Mouse (Mus musculus) ES-E14 (cell line): ENCODE measurements around the gene Nav2.

Experiments used
- CHD2 ChIP-seq: IDR thresholded peaks from 2 replicates; pipeline ENCODE4 v1.6.1; 2014; ENCODE audit warnings: mild to moderate bottlenecking, low read depth, low read length, inconsistent platforms
- HCFC1 ChIP-seq: IDR thresholded peaks from 2 replicates; pipeline ENCODE4 v1.6.1; 2012; ENCODE audit warnings: low read length, inconsistent platforms, borderline replicate concordance; ENCODE audit not compliant: insufficient read depth
- MAFK ChIP-seq: IDR thresholded peaks from 2 replicates; pipeline ENCODE4 v1.6.1; 2014; ENCODE audit warnings: mild to moderate bottlenecking, low read depth, low read length, inconsistent platforms; ENCODE audit not compliant: insufficient read depth
- ZC3H11A ChIP-seq: IDR thresholded peaks from 2 replicates; pipeline ENCODE4 v1.6.1; 2012; ENCODE audit warnings: low read depth, mild to moderate bottlenecking, inconsistent platforms, low read length, borderline replicate concordance
- ZNF384 ChIP-seq: IDR thresholded peaks from 2 replicates; pipeline ENCODE4 v1.6.1; 2012; ENCODE audit warnings: low read depth, low read length, inconsistent platforms

DNA sequence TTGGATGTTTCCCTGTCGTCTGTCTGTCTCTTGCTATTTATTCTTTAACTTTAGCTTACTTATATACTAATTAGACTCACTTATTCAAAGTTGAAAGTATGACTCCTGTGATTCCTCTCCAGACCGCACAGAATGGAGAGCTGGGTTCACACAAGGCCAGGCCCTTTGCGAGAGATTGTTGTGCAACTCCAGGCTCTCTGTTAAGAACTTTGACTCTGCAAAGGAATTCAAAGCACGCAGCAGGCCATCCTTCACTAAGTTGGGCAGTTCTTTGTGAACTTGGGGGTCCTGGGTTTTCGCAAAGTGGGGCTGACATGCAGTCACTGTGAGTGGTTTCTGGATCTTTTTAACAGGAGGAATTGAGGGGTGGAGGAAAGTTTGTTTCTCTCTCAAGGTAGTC is 95.9 kb downstream of the Nav2 start:
- no peak for TF ChIP-seq HCFC1
- TF ChIP-seq ZNF384 = no peak
- no peak for TF ChIP-seq MAFK
- no peak for TF ChIP-seq CHD2
- TF ChIP-seq ZC3H11A = no peak
